Mouse (Mus musculus): ENCODE measurements at regions not wholly inside any gene's neighbourhood (a gene's known extent, or its start where the extent isn't known, plus 50 kb on each side); places are given as distances from the start of the nearest gene placed in this dataset.

- no peak for TF ChIP-seq CTCF (IDR thresholded peaks at IDR 0.05)
- ATAC-seq (no peak), DNase-seq (ENCODE audit: low read depth, low spot score) (no peak)
- in situ Hi-C loops (cut with MboI; ENCODE audit: low pct_unique_long_range_greater_than_20kb) = no loop called here
- POLR2A ChIA-PET = no interaction called here
- no peaks in the 10 kb centered on the region for H3K27me3 ChIP-seq
- CTCF ChIA-PET = no interaction called here
Measured at GRCm38 (mm10) chr12:112422177-112422576, 67.1 kb upstream of the A530016L24Rik start.

GRCm38 (mm10) chr12:112424150-112424549, 65.1 kb upstream of the A530016L24Rik start:
- ATAC-seq (no peak), DNase-seq (ENCODE audit: low read depth, low spot score) (no peak)
- TF ChIP-seq CTCF (IDR thresholded peaks at IDR 0.05) = no peak
- in situ Hi-C loops (cut with MboI; ENCODE audit: low pct_unique_long_range_greater_than_20kb) = no loop called here
- H3K27me3 ChIP-seq = no peaks in the 10 kb centered on the region
- ChIA-PET CTCF (interaction anchor here (1.4 kb wide), 1 partner anchor 49 kb away, joined by 3 read pairs; no protein-coding TSS in a partner anchor), POLR2A (no interaction called here)

- in situ Hi-C loops (cut with MboI; ENCODE audit: low pct_unique_long_range_greater_than_20kb) = no loop called here
- ChIA-PET POLR2A (no interaction called here), CTCF (no interaction called here)
- DNase-seq (ENCODE audit: low read depth, low spot score) (peak; percentile 69), ATAC-seq (peak; percentile 89)
- TF ChIP-seq CTCF (IDR thresholded peaks at IDR 0.05) = no peak
- no peaks in the 10 kb centered on the region for H3K27me3 ChIP-seq
Measured at GRCm38 (mm10) chr12:112426681-112427080, 62.6 kb upstream of the A530016L24Rik start.

GRCm38 (mm10) chr12:112430104-112430846, 59.0 kb upstream of the A530016L24Rik start:
- H3K27me3 ChIP-seq = peaks cover 7% of the 10 kb centered on the region
- no peak for ATAC-seq
- TF ChIP-seq CTCF (IDR thresholded peaks at IDR 0.05) = no peak
- DNase-seq (ENCODE audit: low read depth, low spot score) = no peak
- in situ Hi-C loops (cut with MboI; ENCODE audit: low pct_unique_long_range_greater_than_20kb) = no loop called here
- ChIA-PET CTCF (no interaction called here), POLR2A (no interaction called here)

GRCm38 (mm10) chr12:112433315-112433714, 55.9 kb upstream of the A530016L24Rik start:
- in situ Hi-C loops (cut with MboI; ENCODE audit: low pct_unique_long_range_greater_than_20kb) = no loop called here
- ATAC-seq (no peak), DNase-seq (ENCODE audit: low read depth, low spot score) (no peak)
- TF ChIP-seq CTCF (IDR thresholded peaks at IDR 0.05) = no peak
- ChIA-PET POLR2A (no interaction called here), CTCF (interaction anchor here (1.2 kb wide), 1 partner anchor 21 kb away, joined by 3 read pairs; no protein-coding TSS in a partner anchor)
- H3K27me3 ChIP-seq = peaks cover 13% of the 10 kb centered on the region

- ChIA-PET CTCF (no interaction called here), POLR2A (no interaction called here)
- H3K27me3 ChIP-seq = peaks cover 13% of the 10 kb centered on the region
- DNase-seq (ENCODE audit: low read depth, low spot score) = no peak
- ATAC-seq = no peak
- in situ Hi-C loops (cut with MboI; ENCODE audit: low pct_unique_long_range_greater_than_20kb) = no loop called here
- TF ChIP-seq CTCF (IDR thresholded peaks at IDR 0.05) = no peak
Measured at GRCm38 (mm10) chr12:112434673-112435294, 54.5 kb upstream of the A530016L24Rik start.

- in situ Hi-C loops (cut with MboI; ENCODE audit: low pct_unique_long_range_greater_than_20kb) = no loop called here
- H3K27me3 ChIP-seq = peaks cover 14% of the 10 kb centered on the region
- ChIA-PET CTCF (no interaction called here), POLR2A (no interaction called here)
- ATAC-seq = no peak
- no peak for DNase-seq (ENCODE audit: low read depth, low spot score)
- TF ChIP-seq CTCF (IDR thresholded peaks at IDR 0.05) = no peak
Measured at GRCm38 (mm10) chr12:112435295-112436110, 53.7 kb upstream of the A530016L24Rik start.

- POLR2A ChIA-PET = no interaction called here
- CTCF ChIA-PET = no interaction called here
- in situ Hi-C loops (cut with MboI; ENCODE audit: low pct_unique_long_range_greater_than_20kb) = no loop called here
- peaks cover 19% of the 10 kb centered on the region for H3K27me3 ChIP-seq
- DNase-seq (ENCODE audit: low read depth, low spot score) (no peak), ATAC-seq (no peak)
- no peak for TF ChIP-seq CTCF (IDR thresholded peaks at IDR 0.05)
Measured at GRCm38 (mm10) chr12:112437046-112437445, 52.2 kb upstream of the A530016L24Rik start.

- no peak for TF ChIP-seq CTCF (IDR thresholded peaks at IDR 0.05)
- no peak for ATAC-seq
- in situ Hi-C loops (cut with MboI; ENCODE audit: low pct_unique_long_range_greater_than_20kb) = no loop called here
- ChIA-PET POLR2A (no interaction called here), CTCF (no interaction called here)
- DNase-seq (ENCODE audit: low read depth, low spot score) = no peak
- H3K27me3 ChIP-seq = peaks cover 29% of the 10 kb centered on the region
Measured at GRCm38 (mm10) chr12:112438206-112438605, 51.0 kb upstream of the A530016L24Rik start.

Data from Patski (cell line).